Mouse (Mus musculus): ENCODE measurements around the gene Zfp988. TPM values are rescaled to one million over a fixed set of nuclear protein-coding genes. Genes with fewer than 3 reads are reported as not detected.
A peak's percentile ranks its signal among the peaks of the same experiment; 100 is the strongest.
"Not testable (repeated sequence)": the region's sequence is repeated elsewhere in the genome, so short reads cannot be mapped to it uniquely, and the experiment has no call there.

The Zfp988 gene
- polyA plus RNA-seq (2014; fragmentation: Nextera tagmentation; extraction: Ambion mirVana) = 0.09 TPM in 1 of 2 replicates, not detected in the other

DNA sequence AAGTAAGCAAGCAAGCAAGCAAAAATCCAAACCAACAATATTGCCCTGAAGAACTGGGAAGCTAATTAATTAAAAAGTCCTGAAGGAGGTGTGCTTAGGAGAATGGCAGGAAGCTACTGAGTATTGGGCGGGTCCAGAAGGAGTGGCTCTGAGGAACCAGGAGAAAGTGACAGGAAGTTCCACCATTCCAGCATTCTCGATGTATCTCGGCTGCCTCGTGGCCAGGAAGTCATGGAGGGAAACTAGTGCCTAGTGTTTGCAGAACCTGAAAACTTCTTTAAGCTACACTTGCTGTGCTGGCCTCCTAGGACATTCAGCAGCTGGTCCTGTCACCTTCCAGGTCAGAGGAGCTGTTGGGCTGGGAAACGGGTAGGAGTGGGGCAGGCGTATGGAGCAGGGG is at the start of gene Zfp988:
Gene Zfp988 (plus strand): TSS at position 239 of the 400 bp plus-strand sequence.
- 90% methylated on average over 6 of the region's 6 CpGs for WGBS
- not testable (repeated sequence) for H3K4me3 ChIP-seq (ENCODE audit: low read depth, low read length); ATAC-seq (ENCODE audit: low read depth); H3K9ac ChIP-seq (ENCODE audit: low read depth, low read length); H3K4me1 ChIP-seq (ENCODE audit: control insufficient read depth, insufficient read depth, low read length); H3K4me2 ChIP-seq (ENCODE audit: low read depth, low read length); DNase-seq (ENCODE audit: low spot score); H3K36me3 ChIP-seq (ENCODE audit: control insufficient read depth, insufficient read depth, low read length); H3K27ac ChIP-seq (replicated peaks; ENCODE audit: low read depth, low read length); H3K27me3 ChIP-seq (replicated peaks; ENCODE audit: control insufficient read depth, insufficient read depth, low read length)
- H3K9me3 ChIP-seq (ENCODE audit: control insufficient read depth, low read length) = peaks cover 15% of the 10 kb centered on the region

DNA sequence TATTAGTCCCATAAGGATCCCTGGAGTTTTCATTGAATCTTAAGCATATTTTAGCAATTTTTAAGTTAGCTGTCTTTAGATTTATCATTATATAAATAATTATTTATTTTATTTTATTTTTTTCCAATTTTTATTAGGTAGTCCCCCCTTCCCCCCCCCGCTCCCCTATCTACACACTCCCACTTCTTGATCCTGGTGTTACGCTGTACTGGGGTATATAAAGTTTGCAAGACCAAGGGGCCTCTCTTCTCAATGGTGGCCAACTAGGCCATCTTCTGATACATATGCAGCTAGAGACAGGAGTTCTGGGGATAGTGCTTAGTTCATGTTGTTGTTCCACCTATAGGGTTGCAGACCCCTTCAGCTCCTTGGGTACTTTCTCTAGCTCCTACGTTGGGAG is 42.8 kb upstream of the Zfp988 start:
- H3K9me3 ChIP-seq (ENCODE audit: control insufficient read depth, low read length) = peaks cover 20% of the 10 kb centered on the region
- 90% methylated on average over 2 of the region's 3 CpGs for WGBS
- not testable (repeated sequence) for ATAC-seq (ENCODE audit: low read depth); H3K4me3 ChIP-seq (ENCODE audit: low read depth, low read length); H3K36me3 ChIP-seq (ENCODE audit: control insufficient read depth, insufficient read depth, low read length); H3K27ac ChIP-seq (replicated peaks; ENCODE audit: low read depth, low read length); DNase-seq (ENCODE audit: low spot score); H3K4me2 ChIP-seq (ENCODE audit: low read depth, low read length); H3K4me1 ChIP-seq (ENCODE audit: control insufficient read depth, insufficient read depth, low read length); H3K27me3 ChIP-seq (replicated peaks; ENCODE audit: control insufficient read depth, insufficient read depth, low read length); H3K9ac ChIP-seq (ENCODE audit: low read depth, low read length)

DNA sequence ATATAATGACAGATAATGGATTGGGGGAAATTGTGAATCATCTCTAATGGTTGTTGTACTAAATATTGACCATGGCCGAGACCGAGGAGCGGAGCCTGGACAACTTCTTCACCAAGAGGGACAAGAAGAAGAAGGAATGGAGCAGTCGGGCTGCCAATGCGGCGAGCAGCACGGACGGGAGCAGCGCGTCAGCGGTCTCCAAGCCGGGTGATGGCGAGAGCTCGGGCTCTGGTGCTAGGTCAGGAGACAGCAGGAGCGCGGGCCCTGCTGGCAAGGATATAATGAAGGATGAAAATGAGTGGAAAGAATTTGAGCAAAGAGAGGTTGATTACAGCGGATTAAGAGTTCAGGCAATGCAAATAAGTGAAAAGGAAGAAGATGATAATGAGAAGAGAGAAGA is 38.2 kb upstream of the Zfp988 start:
- not testable (repeated sequence) for H3K27me3 ChIP-seq (replicated peaks; ENCODE audit: control insufficient read depth, insufficient read depth, low read length); H3K4me2 ChIP-seq (ENCODE audit: low read depth, low read length); DNase-seq (ENCODE audit: low spot score); ATAC-seq (ENCODE audit: low read depth); H3K9ac ChIP-seq (ENCODE audit: low read depth, low read length); H3K4me1 ChIP-seq (ENCODE audit: control insufficient read depth, insufficient read depth, low read length); H3K27ac ChIP-seq (replicated peaks; ENCODE audit: low read depth, low read length); H3K4me3 ChIP-seq (ENCODE audit: low read depth, low read length); H3K36me3 ChIP-seq (ENCODE audit: control insufficient read depth, insufficient read depth, low read length)
- H3K9me3 ChIP-seq (ENCODE audit: control insufficient read depth, low read length) = peaks cover 25% of the 10 kb centered on the region
- 92% methylated on average over 16 of the region's 17 CpGs for WGBS

DNA sequence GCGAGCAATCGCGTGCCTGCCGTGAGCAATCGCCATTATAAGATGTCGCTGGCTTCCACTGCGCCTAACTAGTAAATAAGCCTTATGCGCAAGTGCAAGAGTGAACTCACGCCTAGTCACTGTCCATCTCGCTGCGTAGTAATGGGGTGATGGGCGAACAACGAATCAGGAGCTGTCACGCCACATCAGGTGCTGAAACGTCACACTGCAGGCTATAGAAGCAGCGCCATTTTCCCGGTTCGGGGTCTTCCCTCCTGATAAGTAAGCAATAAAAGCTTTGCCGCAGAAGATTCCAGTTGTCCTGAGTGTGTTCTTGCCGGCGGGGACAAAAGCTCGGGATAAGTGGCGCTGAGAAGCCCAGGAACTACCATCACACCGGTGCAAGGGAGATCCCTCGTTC is 36.7 kb upstream of the Zfp988 start:
- not testable (repeated sequence) for H3K4me3 ChIP-seq (ENCODE audit: low read depth, low read length); H3K4me1 ChIP-seq (ENCODE audit: control insufficient read depth, insufficient read depth, low read length); H3K27ac ChIP-seq (replicated peaks; ENCODE audit: low read depth, low read length); H3K36me3 ChIP-seq (ENCODE audit: control insufficient read depth, insufficient read depth, low read length); H3K9ac ChIP-seq (ENCODE audit: low read depth, low read length); H3K27me3 ChIP-seq (replicated peaks; ENCODE audit: control insufficient read depth, insufficient read depth, low read length); H3K4me2 ChIP-seq (ENCODE audit: low read depth, low read length); DNase-seq (ENCODE audit: low spot score); ATAC-seq (ENCODE audit: low read depth)
- peaks cover 33% of the 10 kb centered on the region for H3K9me3 ChIP-seq (ENCODE audit: control insufficient read depth, low read length)
- 88% methylated on average over 25 of the region's 25 CpGs for WGBS

DNA sequence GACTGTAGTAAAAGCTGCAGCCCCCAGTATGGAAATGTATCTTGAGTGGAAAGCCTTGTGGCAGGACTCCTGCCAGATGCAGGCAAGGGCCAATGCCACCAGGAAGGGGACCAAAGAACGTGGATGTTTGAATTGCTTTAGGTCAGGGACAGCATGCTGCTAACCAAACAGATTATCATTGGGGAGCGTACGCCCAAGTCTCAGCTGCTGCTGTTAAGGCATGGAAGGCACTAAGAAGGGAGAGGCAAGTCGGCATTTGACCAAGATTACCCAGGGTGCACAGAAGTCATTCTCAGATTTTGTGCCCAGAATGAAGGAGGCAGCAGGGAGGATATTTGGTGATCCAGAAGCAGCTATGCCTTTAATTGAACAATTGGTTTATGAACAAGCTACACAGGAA is 35.4 kb upstream of the Zfp988 start:
- not testable (repeated sequence) for H3K9ac ChIP-seq (ENCODE audit: low read depth, low read length); H3K4me1 ChIP-seq (ENCODE audit: control insufficient read depth, insufficient read depth, low read length); H3K4me2 ChIP-seq (ENCODE audit: low read depth, low read length); H3K4me3 ChIP-seq (ENCODE audit: low read depth, low read length); H3K27me3 ChIP-seq (replicated peaks; ENCODE audit: control insufficient read depth, insufficient read depth, low read length); H3K27ac ChIP-seq (replicated peaks; ENCODE audit: low read depth, low read length); H3K36me3 ChIP-seq (ENCODE audit: control insufficient read depth, insufficient read depth, low read length); ATAC-seq (ENCODE audit: low read depth); DNase-seq (ENCODE audit: low spot score)
- 85% methylated on average over 4 of the region's 4 CpGs for WGBS
- H3K9me3 ChIP-seq (ENCODE audit: control insufficient read depth, low read length) = peaks cover 42% of the 10 kb centered on the region

DNA sequence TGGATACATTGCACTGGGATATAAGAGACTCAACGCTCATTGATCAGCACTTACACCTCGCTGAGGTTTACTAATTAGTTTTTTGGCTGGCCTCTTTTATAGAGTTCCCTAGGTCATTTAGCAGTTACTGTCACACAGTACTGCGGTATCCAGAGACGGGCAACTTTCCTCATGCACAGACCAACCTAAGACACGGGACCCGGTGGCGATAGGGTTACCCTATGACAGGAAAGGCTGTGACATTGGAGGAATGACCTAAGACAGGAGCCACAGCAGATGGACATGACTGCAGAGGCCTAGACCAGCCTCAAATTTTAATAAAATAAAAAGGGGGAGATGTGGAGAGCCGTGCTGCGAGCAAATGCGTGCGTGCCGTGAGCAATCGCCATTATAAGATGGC is 33.9 kb upstream of the Zfp988 start:
- H3K4me1 ChIP-seq (ENCODE audit: control insufficient read depth, insufficient read depth, low read length); ATAC-seq (ENCODE audit: low read depth); H3K4me3 ChIP-seq (ENCODE audit: low read depth, low read length); H3K9ac ChIP-seq (ENCODE audit: low read depth, low read length); H3K4me2 ChIP-seq (ENCODE audit: low read depth, low read length); H3K36me3 ChIP-seq (ENCODE audit: control insufficient read depth, insufficient read depth, low read length); H3K27ac ChIP-seq (replicated peaks; ENCODE audit: low read depth, low read length); DNase-seq (ENCODE audit: low spot score); H3K27me3 ChIP-seq (replicated peaks; ENCODE audit: control insufficient read depth, insufficient read depth, low read length): not testable (repeated sequence)
- H3K9me3 ChIP-seq (ENCODE audit: control insufficient read depth, low read length) = peaks cover 50% of the 10 kb centered on the region
- 91% methylated on average over 11 of the region's 13 CpGs for WGBS

DNA sequence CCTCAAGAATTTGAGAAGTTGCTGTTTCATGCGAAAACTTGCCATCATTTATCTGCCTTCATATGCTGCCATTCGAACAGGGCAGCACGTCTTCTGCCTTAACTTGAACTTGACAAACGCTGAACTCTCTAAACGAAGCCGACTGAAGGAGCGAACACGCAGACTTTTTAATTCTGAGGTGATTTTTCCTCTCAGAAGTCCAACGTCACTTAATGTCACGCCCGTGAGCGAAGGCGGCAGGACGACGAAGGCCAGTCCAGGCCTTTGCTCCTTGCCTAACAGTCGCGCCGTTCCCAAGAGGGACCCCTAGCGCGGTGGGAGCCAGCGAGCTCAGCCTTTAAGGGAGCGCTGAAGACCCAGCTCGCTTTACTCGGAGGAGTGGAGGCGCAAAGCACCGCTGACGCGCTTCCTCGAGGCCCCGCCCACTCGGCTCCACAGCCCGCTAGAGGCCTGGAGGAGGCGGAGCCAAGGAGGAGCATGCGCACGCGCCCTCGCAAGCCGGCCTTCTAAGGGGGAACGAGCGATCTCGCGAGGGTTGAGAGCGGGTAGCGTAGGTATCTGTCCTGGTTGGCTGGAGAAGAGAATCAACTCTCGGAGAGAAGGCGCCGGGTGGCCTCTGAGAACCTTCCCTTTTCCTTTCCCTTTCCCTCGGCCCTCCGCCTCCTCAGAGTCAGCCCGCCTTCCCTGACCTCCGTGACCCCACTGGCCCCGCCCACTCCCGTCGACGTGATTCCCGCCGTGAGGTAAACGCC is 30.3 kb upstream of the Zfp988 start:
- ATAC-seq (ENCODE audit: low read depth) (peak; percentile 55; the same call in 1 of the 2 replicates), DNase-seq (ENCODE audit: low spot score) (peak; percentile 5)
- H3K9ac ChIP-seq (ENCODE audit: low read depth, low read length); H3K27me3 ChIP-seq (replicated peaks; ENCODE audit: control insufficient read depth, insufficient read depth, low read length); H3K27ac ChIP-seq (replicated peaks; ENCODE audit: low read depth, low read length); H3K4me1 ChIP-seq (ENCODE audit: control insufficient read depth, insufficient read depth, low read length); H3K36me3 ChIP-seq (ENCODE audit: control insufficient read depth, insufficient read depth, low read length): not testable (repeated sequence)
- peaks cover 33% of the 10 kb centered on the region for H3K9me3 ChIP-seq (ENCODE audit: control insufficient read depth, low read length)
- H3K4me3 ChIP-seq (ENCODE audit: low read depth, low read length) = peak overlapping the region; percentile 21
- peak overlapping the region; percentile 37 for H3K4me2 ChIP-seq (ENCODE audit: low read depth, low read length)
- 54% methylated on average over 42 of the region's 58 CpGs for WGBS

DNA sequence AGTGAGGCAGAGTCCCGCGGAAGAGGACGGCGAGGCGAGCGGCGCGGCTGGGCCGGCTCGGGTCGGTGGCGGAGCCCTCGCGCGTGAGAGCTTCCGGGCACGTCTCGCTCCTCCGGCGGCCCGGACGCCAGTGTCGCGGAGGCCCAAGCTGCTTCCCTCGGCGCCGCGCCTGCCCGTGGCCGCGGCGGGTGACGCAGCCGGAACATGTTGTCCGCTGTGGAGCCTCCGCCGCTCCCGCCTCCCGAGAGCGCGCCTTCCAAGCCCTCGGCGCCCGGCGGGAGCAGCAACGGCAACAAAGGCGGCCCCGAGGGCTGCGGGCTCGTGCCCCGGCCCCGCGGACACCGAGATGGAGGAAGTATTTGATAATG is 29.7 kb upstream of the Zfp988 start:
- H3K27me3 ChIP-seq (replicated peaks; ENCODE audit: control insufficient read depth, insufficient read depth, low read length); H3K27ac ChIP-seq (replicated peaks; ENCODE audit: low read depth, low read length); ATAC-seq (ENCODE audit: low read depth); H3K9ac ChIP-seq (ENCODE audit: low read depth, low read length); H3K4me1 ChIP-seq (ENCODE audit: control insufficient read depth, insufficient read depth, low read length); H3K36me3 ChIP-seq (ENCODE audit: control insufficient read depth, insufficient read depth, low read length); DNase-seq (ENCODE audit: low spot score): not testable (repeated sequence)
- WGBS = 33% methylated on average over 53 of the region's 54 CpGs
- Histone ChIP-seq H3K9me3 (ENCODE audit: control insufficient read depth, low read length) (peaks cover 32% of the 10 kb centered on the region), H3K4me2 (ENCODE audit: low read depth, low read length) (peak overlapping the region; percentile 37), H3K4me3 (ENCODE audit: low read depth, low read length) (peak overlapping the region; percentile 21)

DNA sequence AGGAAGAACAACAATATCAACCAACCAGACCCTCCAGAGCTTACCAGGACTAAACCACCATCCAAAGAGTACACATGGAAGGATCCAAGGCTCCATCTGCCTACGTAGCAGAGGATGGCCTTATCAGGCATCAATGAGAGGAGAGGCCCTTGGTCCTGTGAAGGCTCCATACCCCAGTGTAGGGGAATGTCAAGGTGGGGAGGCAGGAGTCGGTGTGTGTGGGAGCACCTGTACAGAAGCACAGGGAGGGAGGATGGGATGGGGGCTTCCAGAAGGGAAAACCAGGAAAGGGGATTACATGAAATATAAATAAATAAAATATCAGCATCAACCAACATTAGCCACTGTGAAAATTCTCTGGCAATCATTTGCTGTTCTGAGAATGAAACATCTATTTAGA is 25.1 kb upstream of the Zfp988 start:
- DNase-seq (ENCODE audit: low spot score); H3K9ac ChIP-seq (ENCODE audit: low read depth, low read length); H3K4me2 ChIP-seq (ENCODE audit: low read depth, low read length); H3K4me1 ChIP-seq (ENCODE audit: control insufficient read depth, insufficient read depth, low read length); H3K27me3 ChIP-seq (replicated peaks; ENCODE audit: control insufficient read depth, insufficient read depth, low read length); H3K27ac ChIP-seq (replicated peaks; ENCODE audit: low read depth, low read length); H3K4me3 ChIP-seq (ENCODE audit: low read depth, low read length); ATAC-seq (ENCODE audit: low read depth); H3K36me3 ChIP-seq (ENCODE audit: control insufficient read depth, insufficient read depth, low read length); H3K9me3 ChIP-seq (ENCODE audit: control insufficient read depth, low read length): not testable (repeated sequence)
- 77% methylated on average over 2 of the region's 2 CpGs for WGBS

All from embryonic facial prominence, embryonic 14.5 days (tissue).